Mouse (Mus musculus) C2C12 (cell line): Measurements from ENCODE around the gene Adgrb3.

Source experiments
- CTCF ChIP-seq: IDR thresholded peaks from one replicate; pipeline ENCODE4 v1.5.1; 2011; ENCODE audit not compliant: control insufficient read depth, insufficient read depth, insufficient read length
- FOSL1 ChIP-seq: IDR thresholded peaks from one replicate; pipeline ENCODE4 v1.8.0; 2011; ENCODE audit warnings: mild to moderate bottlenecking, low read length; ENCODE audit not compliant: poor library complexity, insufficient read depth, severe bottlenecking
- MAX ChIP-seq: IDR thresholded peaks from one replicate; pipeline ENCODE4 v1.6.1; 2011; ENCODE audit warnings: mild to moderate bottlenecking, control low read depth
- USF1 ChIP-seq: IDR thresholded peaks from one replicate; pipeline ENCODE4 v1.6.1; 2011; ENCODE audit warnings: low read depth, mild to moderate bottlenecking, control low read depth, moderate library complexity

GRCm38 (mm10) chr1:25577836-25578235, 251.7 kb downstream of the Adgrb3 start:
- TF ChIP-seq CTCF: no peak
- no peak for TF ChIP-seq MAX
- no peak for TF ChIP-seq FOSL1
- no peak for TF ChIP-seq USF1
